Mouse (Mus musculus): ENCODE measurements around the gene Tmed8.

DNA sequence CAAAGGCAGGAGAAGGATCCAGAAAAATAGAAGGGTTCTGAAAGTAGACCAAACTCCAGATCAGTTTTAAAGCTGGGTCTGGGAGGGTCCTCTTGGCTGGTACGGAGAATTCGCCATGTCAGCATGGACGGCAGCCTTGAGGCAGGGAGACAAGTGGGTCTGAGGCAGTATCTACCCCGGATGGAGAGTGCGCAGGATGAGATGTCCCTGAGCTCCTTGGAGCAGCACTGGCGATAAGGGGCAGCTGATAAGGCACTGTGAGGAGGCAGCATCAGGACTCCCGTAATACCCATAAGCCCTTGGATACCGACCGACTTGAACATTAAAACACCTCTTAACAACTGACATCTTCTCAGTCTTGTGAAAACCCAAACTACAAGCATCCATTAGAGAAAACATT is 67.5 kb downstream of the Tmed8 start:
- TF ChIP-seq CTCF (IDR thresholded peaks at IDR 0.05; ENCODE audit: low read depth, low read length) (no peak), POLR2AphosphoS5 (IDR thresholded peaks at IDR 0.05; ENCODE audit: insufficient replicate concordance, low read depth, low read length) (no peak), TAL1 (conservative IDR thresholded peaks at IDR 0.05; ENCODE audit: low read depth, low read length) (no peak), GATA2 (IDR thresholded peaks at IDR 0.05; ENCODE audit: borderline replicate concordance, low read depth, low read length) (no peak), GATA1 (IDR thresholded peaks at IDR 0.05; ENCODE audit: borderline replicate concordance, low read length) (no peak)

Measured in G1E (cell line).